Mouse (Mus musculus) hindbrain, embryonic 14.5 days (tissue): ENCODE measurements around the gene G430095P16Rik. TPM values are rescaled to one million over a fixed set of nuclear protein-coding genes. Genes with fewer than 3 reads are reported as not detected.

Experiments used
- ATAC-seq: fragments of 200-750 bp; cut with Nextera tagmentation; 2 replicates; pipeline ENCODE4 v1.8.0; 2017; ENCODE audit warnings: moderate number of reproducible peaks, mild to moderate bottlenecking, moderate TSS enrichment, moderate library complexity; ENCODE audit not compliant: low FRiP score
- DNase-seq: peaks from one replicate; pipeline ENCODE4 v3.0.0-alpha.2; 2015; ENCODE audit warnings: low spot score
- H3K27ac ChIP-seq: fragments of 300-500 bp; sonication (generic); 2 replicates; pipeline ENCODE4 v1.5.1; 2014; ENCODE audit warnings: mild to moderate bottlenecking, moderate library complexity
- H3K27me3 ChIP-seq: fragments of 300-500 bp; sonication (generic); 2 replicates; pipeline ENCODE4 v1.6.1; 2014; ENCODE audit warnings: mild to moderate bottlenecking, low read length, mixed read lengths; ENCODE audit not compliant: control insufficient read depth, insufficient read depth
- H3K36me3 ChIP-seq: fragments of 300-500 bp; sonication (generic); replicated peaks from 2 replicates; pipeline ENCODE4 v1.6.1; 2014; ENCODE audit not compliant: control insufficient read depth, insufficient read depth
- H3K4me1 ChIP-seq: fragments of 300-500 bp; sonication (generic); replicated peaks from 2 replicates; pipeline ENCODE4 v1.6.1; 2014; ENCODE audit warnings: antibody characterized with exemption, low read length, mixed read lengths; ENCODE audit not compliant: control insufficient read depth, insufficient read depth
- H3K4me2 ChIP-seq: fragments of 300-500 bp; sonication (generic); replicated peaks from 2 replicates; pipeline ENCODE4 v1.6.1; 2014; ENCODE audit warnings: mild to moderate bottlenecking, moderate library complexity
- H3K4me3 ChIP-seq: fragments of 300-500 bp; sonication (generic); replicated peaks from 2 replicates; pipeline ENCODE4 v1.5.1; 2014; ENCODE audit warnings: mild to moderate bottlenecking, low read length
- H3K9ac ChIP-seq: fragments of 300-500 bp; sonication (generic); 2 replicates; pipeline ENCODE4 v1.6.1; 2014
- H3K9me3 ChIP-seq: fragments of 300-500 bp; sonication (generic); 2 replicates; pipeline ENCODE4 v1.6.1; 2016; ENCODE audit warnings: low read length; ENCODE audit not compliant: control insufficient read depth
- WGBS: fragments of 180-500 bp; shearing (Covaris S2); extraction: QIAGEN DNeasy Blood & Tissue Kit; methylation state at CpG from one replicate; pipeline ENCODE4 v1.1.7; 2014; 5-methylcytosine and 5-hydroxymethylcytosine counted together
- polyA plus RNA-seq: library from polyadenylated mRNA; unstranded; fragments of >200 nt; fragmentation: Nextera tagmentation; extraction: Ambion mirVana; gene quantifications from 2 replicates; pipeline ENCODE4 v1.2.1, GENCODE M21; 2014

G430095P16Rik gene
- polyA plus RNA-seq, 1 experiment from 2014 or later = 0.71 TPM

DNA sequence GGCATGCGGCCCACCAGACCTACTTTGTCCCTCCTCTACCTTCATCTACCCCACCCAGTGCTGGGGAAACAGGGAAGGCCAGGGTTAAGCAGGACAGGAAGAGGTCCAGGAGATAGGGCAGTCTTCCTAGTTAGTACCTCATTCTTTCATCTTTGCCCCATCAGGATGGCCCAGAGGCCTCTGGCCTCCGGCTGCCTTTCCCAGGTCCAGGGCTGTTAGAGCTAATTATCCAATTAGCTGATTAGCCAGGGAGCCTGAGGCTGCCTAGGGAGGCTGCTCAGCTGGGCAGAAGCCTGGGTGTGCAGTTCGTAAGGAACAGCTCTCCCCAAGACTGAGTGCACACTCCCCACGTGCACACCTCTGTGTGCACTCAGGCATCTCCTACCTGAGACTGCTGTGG lies 9.4 kb upstream of the G430095P16Rik start:
- 45% methylated on average over 4 of the region's 4 CpGs for WGBS
- Histone ChIP-seq H3K36me3 (no peaks in the 10 kb centered on the region), H3K4me1 (peaks cover 45% of the 10 kb centered on the region), H3K9me3 (no peaks in the 10 kb centered on the region), H3K4me2 (no peak overlapping the region), H3K4me3 (no peak overlapping the region), H3K9ac (no peak overlapping the region), H3K27ac (peak overlapping the region; percentile 90), H3K27me3 (peaks cover 48% of the 10 kb centered on the region)
- no peak for DNase-seq
- ATAC-seq = no peak

DNA sequence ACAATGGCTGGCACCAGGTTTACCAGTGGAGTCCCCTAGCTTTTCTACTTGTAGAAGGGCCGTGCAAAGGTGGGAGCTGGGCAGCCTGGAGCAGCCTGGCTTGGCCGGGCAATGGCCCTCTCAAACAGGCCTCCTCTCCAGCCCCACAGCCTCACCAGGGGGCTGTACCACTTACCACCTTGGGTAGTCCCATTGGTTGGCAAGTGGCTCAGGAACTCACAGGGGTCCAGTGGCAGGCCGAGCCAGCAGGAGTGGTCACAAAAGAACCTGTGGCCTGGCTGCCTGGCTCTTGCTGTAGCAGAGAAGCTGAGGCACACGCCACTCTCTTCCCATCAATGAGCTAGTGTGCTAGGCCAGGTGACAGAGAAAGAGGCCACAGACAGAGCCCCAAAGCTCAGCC lies 8.6 kb upstream of the G430095P16Rik start:
- 53% methylated on average over 4 of the region's 4 CpGs for WGBS
- ATAC-seq = no peak
- H3K27me3 ChIP-seq = peaks cover 42% of the 10 kb centered on the region

GRCm38 (mm10) chr8:84715893-84716468 lies 6.8 kb upstream of the G430095P16Rik start:
- Histone ChIP-seq H3K4me3 (peak overlapping the region; percentile 10; the same call in 1 of the 2 replicates), H3K9me3 (no peaks in the 10 kb centered on the region), H3K36me3 (peaks cover 5% of the 10 kb centered on the region), H3K27ac (peak overlapping the region; percentile 62; the same call in 1 of the 2 replicates), H3K9ac (peak overlapping the region; percentile 34), H3K4me2 (peak overlapping the region; percentile 28), H3K27me3 (peaks cover 42% of the 10 kb centered on the region), H3K4me1 (peaks cover 29% of the 10 kb centered on the region)
- 5% methylated on average over 27 of the region's 27 CpGs for WGBS
- ATAC-seq (no peak), DNase-seq (no peak)

More for the DNA sequence above, 8.6 kb upstream of the G430095P16Rik start:
- no peaks in the 10 kb centered on the region; the same call in 1 of the 2 replicates for H3K36me3 ChIP-seq
- no peaks in the 10 kb centered on the region for H3K9me3 ChIP-seq
- H3K27ac ChIP-seq = peak overlapping the region; percentile 90
- H3K4me1 ChIP-seq = peaks cover 39% of the 10 kb centered on the region
- no peak overlapping the region for H3K4me2 ChIP-seq
- DNase-seq = no peak
- 0 out of 2 replicates have a peak overlapping the region, but pooled peaks have one; percentile 29 for H3K9ac ChIP-seq
- no peak overlapping the region for H3K4me3 ChIP-seq

DNA sequence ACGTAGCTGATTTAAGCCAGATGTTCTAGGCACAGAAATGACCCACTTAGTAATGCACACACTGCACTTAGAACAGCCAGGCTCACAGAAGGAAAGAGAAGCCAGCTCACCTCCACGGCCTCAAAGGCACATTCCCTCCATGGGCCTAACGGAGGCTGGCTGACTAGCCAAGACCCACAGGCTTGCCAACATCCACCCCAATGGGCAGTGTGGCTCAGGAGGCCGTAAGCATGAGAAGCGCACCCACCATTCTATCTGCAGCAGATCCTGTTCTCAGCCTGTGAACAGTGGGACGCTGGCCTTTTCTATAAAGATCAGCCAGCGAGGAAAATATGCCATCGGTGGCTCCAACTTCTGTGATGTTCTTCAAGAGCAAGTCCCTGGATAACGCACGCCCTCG lies 6.0 kb upstream of the G430095P16Rik start:
- DNase-seq (no peak), ATAC-seq (no peak)
- H3K4me2 ChIP-seq = no peak overlapping the region
- no peak overlapping the region for H3K9ac ChIP-seq
- peaks cover 9% of the 10 kb centered on the region for H3K36me3 ChIP-seq
- no peaks in the 10 kb centered on the region for H3K9me3 ChIP-seq
- peaks cover 29% of the 10 kb centered on the region for H3K4me1 ChIP-seq
- WGBS = 83% methylated on average over 11 of the region's 11 CpGs
- H3K27ac ChIP-seq = no peak overlapping the region
- H3K27me3 ChIP-seq = peaks cover 42% of the 10 kb centered on the region
- no peak overlapping the region for H3K4me3 ChIP-seq

- Histone ChIP-seq H3K9me3 (no peaks in the 10 kb centered on the region), H3K4me1 (peaks cover 35% of the 10 kb centered on the region), H3K27me3 (peaks cover 39% of the 10 kb centered on the region), H3K27ac (no peak overlapping the region), H3K9ac (no peak overlapping the region), H3K36me3 (peaks cover 9% of the 10 kb centered on the region), H3K4me3 (no peak overlapping the region), H3K4me2 (no peak overlapping the region)
- 88% methylated on average over 5 of the region's 5 CpGs for WGBS
- DNase-seq = no peak
- no peak for ATAC-seq
These were observed 4.3 kb upstream of the G430095P16Rik start for GRCm38 (mm10) chr8:84718476-84718875.

DNA sequence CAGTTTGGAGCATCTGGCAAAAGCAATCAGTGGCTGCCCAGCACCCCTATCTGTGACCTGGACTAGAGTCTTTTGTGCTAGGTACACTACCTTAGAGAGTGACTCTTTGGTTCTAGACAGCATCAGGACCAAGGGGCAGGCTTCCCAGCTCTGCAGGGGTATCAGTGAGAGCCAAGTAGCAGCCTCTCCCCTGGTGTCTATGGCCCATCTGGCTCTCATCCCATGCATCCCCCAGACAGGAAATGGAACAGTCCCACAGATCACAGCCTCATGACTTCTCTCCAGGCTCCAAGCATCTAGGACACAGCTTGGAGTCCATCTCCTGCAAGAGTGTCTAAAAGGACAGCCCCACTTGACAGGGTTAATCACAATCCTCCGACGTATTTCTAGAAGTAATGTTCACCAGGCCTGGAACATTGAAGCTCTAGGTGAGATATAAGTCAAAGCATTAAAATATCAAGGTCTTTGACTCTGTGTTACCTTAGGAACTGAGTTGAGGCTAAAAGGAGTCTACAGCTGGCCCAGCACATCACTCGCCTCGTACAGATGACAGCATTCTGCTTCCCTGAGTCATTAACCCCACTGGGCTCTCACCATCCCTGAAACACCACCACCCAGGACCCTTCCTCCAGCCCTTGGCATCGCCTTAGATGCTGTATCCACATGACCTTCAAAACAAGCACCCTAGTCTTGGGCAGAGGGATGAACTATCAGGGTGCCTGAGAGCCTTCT lies 3.7 kb upstream of the G430095P16Rik start:
- H3K27me3 ChIP-seq = peaks cover 38% of the 10 kb centered on the region
- peaks cover 9% of the 10 kb centered on the region for H3K36me3 ChIP-seq
- peaks cover 36% of the 10 kb centered on the region for H3K4me1 ChIP-seq
- H3K27ac ChIP-seq = no peak overlapping the region
- H3K4me2 ChIP-seq = no peak overlapping the region
- 83% methylated on average over 5 of the region's 5 CpGs for WGBS
- H3K4me3 ChIP-seq = no peak overlapping the region
- H3K9ac ChIP-seq = no peak overlapping the region
- no peak for DNase-seq
- H3K9me3 ChIP-seq = no peaks in the 10 kb centered on the region
- ATAC-seq = no peak

DNA sequence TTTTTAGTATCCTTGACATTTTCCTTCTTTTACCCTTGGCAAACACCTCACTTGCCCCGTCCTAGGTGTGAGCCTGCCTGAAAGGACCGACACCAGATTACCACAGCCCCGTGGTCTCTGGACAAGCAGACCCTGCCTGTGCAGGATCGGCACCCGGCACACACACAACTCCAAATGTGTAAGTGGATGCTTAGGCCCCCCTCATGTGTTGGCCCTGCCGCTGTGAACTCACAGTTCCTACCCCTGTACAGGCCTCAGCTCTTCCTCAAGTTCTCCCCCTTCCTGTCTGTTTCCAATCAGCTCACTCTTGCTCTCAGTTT lies 317 bp upstream of the G430095P16Rik start:
- Histone ChIP-seq H3K4me2 (no peak overlapping the region), H3K9me3 (no peaks in the 10 kb centered on the region), H3K4me3 (no peak overlapping the region), H3K9ac (no peak overlapping the region), H3K4me1 (peaks cover 39% of the 10 kb centered on the region), H3K27ac (peak overlapping the region; percentile 81), H3K36me3 (peaks cover 9% of the 10 kb centered on the region), H3K27me3 (peaks cover 11% of the 10 kb centered on the region)
- no peak; the same call in 1 of the 2 replicates for ATAC-seq
- DNase-seq = no peak
- WGBS = 72% methylated on average over 6 of the region's 6 CpGs

DNA sequence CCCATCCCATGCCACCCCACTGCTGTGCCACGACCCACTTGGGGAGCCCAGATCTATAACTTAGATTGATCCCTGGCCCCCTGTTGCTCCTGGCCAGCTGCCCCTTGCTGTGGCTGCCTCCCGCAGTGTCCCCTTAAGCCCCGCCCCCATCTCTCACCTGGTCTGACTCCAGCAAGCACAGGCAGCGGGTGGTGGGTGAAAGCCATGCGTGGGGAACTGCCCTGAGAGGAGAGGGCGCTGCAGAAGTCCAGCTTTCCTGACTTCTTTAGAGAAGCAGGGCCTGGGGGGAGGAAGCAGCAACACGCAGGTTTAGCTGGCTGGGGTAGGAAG lies 729 bp downstream of the G430095P16Rik start:
- Histone ChIP-seq H3K4me1 (peaks cover 45% of the 10 kb centered on the region), H3K27ac (peak overlapping the region; percentile 81), H3K9me3 (no peaks in the 10 kb centered on the region), H3K4me2 (0 out of 2 replicates have a peak overlapping the region, but pooled peaks have one; percentile 18), H3K36me3 (peaks cover 13% of the 10 kb centered on the region), H3K4me3 (no peak overlapping the region), H3K27me3 (peaks cover 5% of the 10 kb centered on the region), H3K9ac (peak overlapping the region; percentile 26; the same call in 1 of the 2 replicates)
- DNase-seq (no peak), ATAC-seq (no peak)
- 23% methylated on average over 7 of the region's 7 CpGs for WGBS

DNA sequence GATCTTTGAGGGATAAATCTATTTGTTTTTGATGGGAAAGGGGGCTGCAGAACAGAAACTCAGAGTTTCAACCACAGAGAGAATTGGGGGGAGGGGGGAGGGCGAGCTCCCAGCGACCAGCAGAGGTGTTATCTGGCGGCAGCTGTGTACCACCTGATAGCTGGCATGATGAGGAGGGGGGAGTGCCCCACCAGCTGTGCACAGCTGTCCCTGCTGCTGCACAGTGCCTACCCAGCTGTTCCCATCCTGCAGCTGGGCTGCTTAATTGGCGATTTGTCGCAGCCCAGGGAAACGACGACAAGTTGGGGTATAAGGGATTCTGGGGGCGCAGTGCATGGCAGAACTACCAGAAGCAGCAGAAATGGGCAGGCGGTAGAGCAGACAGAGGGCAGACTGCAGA lies 1.9 kb downstream of the G430095P16Rik start:
- no peak overlapping the region for H3K4me3 ChIP-seq
- peaks cover 13% of the 10 kb centered on the region for H3K36me3 ChIP-seq
- peaks cover 56% of the 10 kb centered on the region for H3K4me1 ChIP-seq
- peak overlapping the region; percentile 81 for H3K27ac ChIP-seq
- 56% methylated on average over 9 of the region's 9 CpGs for WGBS
- H3K4me2 ChIP-seq = no peak overlapping the region
- peaks cover 5% of the 10 kb centered on the region for H3K27me3 ChIP-seq
- no peaks in the 10 kb centered on the region for H3K9me3 ChIP-seq
- no peak for DNase-seq
- ATAC-seq = no peak
- H3K9ac ChIP-seq = peak overlapping the region; percentile 45; the same call in 1 of the 2 replicates
